Mouse (Mus musculus) megakaryocyte-erythroid progenitor cell, adult 5 weeks (primary cell): ENCODE measurements around the gene Olfr524. TPM values are rescaled to one million over a fixed set of nuclear protein-coding genes. Genes with fewer than 3 reads are reported as not detected.

Source experiments
- polyA plus RNA-seq: library from polyadenylated mRNA; stranded (reverse); fragments of >175 nt; gene quantifications from 2 replicates; pipeline ENCODE4 v1.2.3, GENCODE M21; 2012

Gene Olfr524
- 0.02 TPM in 1 of 2 replicates, not detected in the other for polyA plus RNA-seq

GRCm38 (mm10) chr7:140205864-140206263, at the start of gene Olfr524:
Gene Olfr524 (minus strand): TSS chr7:140205964.

GRCm38 (mm10) chr7:140247216-140247615, 41.5 kb upstream of the Olfr524 start, which contains the start of gene 5830411N06Rik:
Gene 5830411N06Rik (plus strand): TSS chr7:140247284.

GRCm38 (mm10) chr7:140217967-140218366, 12.2 kb upstream of the Olfr524 start, which contains the start of gene Cd163l1:
Gene Cd163l1 (plus strand): TSS chr7:140218267.

GRCm38 (mm10) chr7:140172936-140173335, 32.8 kb downstream of the Olfr524 start, which contains the start of gene Olfr523:
Gene Olfr523 (plus strand): TSS chr7:140173217.

GRCm38 (mm10) chr7:140164664-140165063, 41.1 kb downstream of the Olfr524 start, which contains the start of gene Olfr522:
Gene Olfr522 (minus strand): TSS chr7:140164764.

GRCm38 (mm10) chr7:140154218-140154927, 51.4 kb downstream of the Olfr524 start, which contains the start of gene Sprn:
Gene Sprn (minus strand): TSS chr7:140154877.

Other genes starting within 250 kb of the Olfr524 start
- gene 6430531B16Rik, start 227.2 kb downstream of the Olfr524 start, polyA plus RNA-seq, result 0.28 and 0.29 TPM in 2 replicates
- gene Adam8, start 213.4 kb downstream of the Olfr524 start, polyA plus RNA-seq, result 3.1 and 7.5 TPM in 2 replicates
- 19.1 and 20.0 TPM in 2 replicates for gene Zfp511, start 169.6 kb downstream of the Olfr524 start, polyA plus RNA-seq
- gene Tubgcp2, start 169.3 kb downstream of the Olfr524 start, polyA plus RNA-seq, result 8.3 and 8.4 TPM in 2 replicates
- not detected in 2 replicates for gene Msx3, start 156.9 kb downstream of the Olfr524 start, polyA plus RNA-seq
- gene Caly, start 123.4 kb downstream of the Olfr524 start, polyA plus RNA-seq, result 0.05 and 0.50 TPM in 2 replicates
- not detected in 2 replicates for gene Prap1, start 112.6 kb downstream of the Olfr524 start, polyA plus RNA-seq
- 14.6 and 16.2 TPM in 2 replicates for gene Fuom, start 103.5 kb downstream of the Olfr524 start, polyA plus RNA-seq
- gene Paox, start 90.2 kb downstream of the Olfr524 start, polyA plus RNA-seq, result 6.8 and 8.3 TPM in 2 replicates
- 7.4 and 8.2 TPM in 2 replicates for gene Echs1, start 89.5 kb downstream of the Olfr524 start, polyA plus RNA-seq
- gene Mtg1, start 68.4 kb downstream of the Olfr524 start, polyA plus RNA-seq, result 4.8 and 6.7 TPM in 2 replicates
- not detected in 2 replicates for gene Sprn, start 51.1 kb downstream of the Olfr524 start, polyA plus RNA-seq
- gene Olfr522, start 41.2 kb downstream of the Olfr524 start, polyA plus RNA-seq, result not detected in 2 replicates
- gene Olfr523, start 32.7 kb downstream of the Olfr524 start, polyA plus RNA-seq, result not detected in 2 replicates
- 0.18 TPM in 1 of 2 replicates, not detected in the other for gene Cd163l1, start 12.3 kb upstream of the Olfr524 start, polyA plus RNA-seq
- not detected in 2 replicates for gene 5830411N06Rik, start 41.3 kb upstream of the Olfr524 start, polyA plus RNA-seq
- gene Olfr525, start 114.9 kb upstream of the Olfr524 start, polyA plus RNA-seq, result not detected in 2 replicates
- not detected in 2 replicates for gene Olfr527, start 128.1 kb upstream of the Olfr524 start, polyA plus RNA-seq
- gene Olfr60, start 155.7 kb upstream of the Olfr524 start, polyA plus RNA-seq, result not detected in 2 replicates
- not detected in 2 replicates for gene Olfr530, start 170.4 kb upstream of the Olfr524 start, polyA plus RNA-seq
- not detected in 2 replicates for gene Olfr531, start 197.0 kb upstream of the Olfr524 start, polyA plus RNA-seq
- gene Olfr532, start 215.7 kb upstream of the Olfr524 start, polyA plus RNA-seq, result not detected in 2 replicates